Mouse (Mus musculus) forebrain, embryonic 16.5 days (tissue): ENCODE results near the gene Klc1. TPM values are rescaled to one million over a fixed set of nuclear protein-coding genes. Genes with fewer than 3 reads are reported as not detected.

Experiments used
- ATAC-seq: fragments of 200-750 bp; cut with Nextera tagmentation; 2 replicates; pipeline ENCODE4 v1.8.0; 2017; ENCODE audit warnings: mild to moderate bottlenecking, moderate library complexity
- H3K27ac ChIP-seq: fragments of 300-500 bp; sonication (generic); 2 replicates; pipeline ENCODE4 v1.5.1; 2014; ENCODE audit warnings: low read length, control low read depth
- H3K27me3 ChIP-seq: fragments of 300-500 bp; sonication (generic); replicated peaks from 2 replicates; pipeline ENCODE4 v1.6.1; 2014; ENCODE audit warnings: low read length; ENCODE audit not compliant: control insufficient read depth, insufficient read depth
- H3K36me3 ChIP-seq: fragments of 300-500 bp; sonication (generic); 2 replicates; pipeline ENCODE4 v1.6.1; 2014; ENCODE audit not compliant: control insufficient read depth, insufficient read depth
- H3K4me1 ChIP-seq: fragments of 300-500 bp; sonication (generic); replicated peaks from 2 replicates; pipeline ENCODE4 v1.6.1; 2014; ENCODE audit warnings: low read length; ENCODE audit not compliant: control insufficient read depth, insufficient read depth
- H3K4me2 ChIP-seq: fragments of 300-500 bp; sonication (generic); 2 replicates; pipeline ENCODE4 v1.6.1; 2014; ENCODE audit warnings: mild to moderate bottlenecking, low read length, control low read depth
- H3K4me3 ChIP-seq: fragments of 300-500 bp; sonication (generic); replicated peaks from 2 replicates; pipeline ENCODE4 v1.5.1; 2014; ENCODE audit warnings: mild to moderate bottlenecking, low read length, control low read depth
- H3K9ac ChIP-seq: fragments of 300-500 bp; sonication (generic); replicated peaks from 2 replicates; pipeline ENCODE4 v1.6.1; 2014; ENCODE audit warnings: low read depth, low read length, control low read depth
- H3K9me3 ChIP-seq: fragments of 300-500 bp; sonication (generic); 2 replicates; pipeline ENCODE4 v1.6.1; 2016; ENCODE audit warnings: low read length; ENCODE audit not compliant: control insufficient read depth
- WGBS: fragments of 180-500 bp; shearing (Covaris S2); extraction: QIAGEN DNeasy Blood & Tissue Kit; methylation state at CpG from one replicate; pipeline ENCODE4 v1.1.7; 2014; 5-methylcytosine and 5-hydroxymethylcytosine counted together
- polyA plus RNA-seq: library from polyadenylated mRNA; unstranded; fragments of >200 nt; fragmentation: Nextera tagmentation; extraction: Ambion mirVana; gene quantifications from 2 replicates; pipeline ENCODE4 v1.2.1, GENCODE M21; 2015

The Klc1 gene
- polyA plus RNA-seq, 1 experiment from 2014 or later, result 493 TPM

- H3K4me3 ChIP-seq, result no peak overlapping the region
- 91% methylated on average over 13 of the region's 13 CpGs for WGBS
Measured at GRCm38 (mm10) chr12:111777919-111778318, 19.3 kb downstream of the Klc1 start.

GRCm38 (mm10) chr12:111779544-111779943 lies 20.9 kb downstream of the Klc1 start:
- peaks cover 45% of the 10 kb centered on the region for H3K36me3 ChIP-seq
- no peak overlapping the region for H3K27ac ChIP-seq
- no peak overlapping the region for H3K9ac ChIP-seq
- no peak overlapping the region for H3K4me3 ChIP-seq
- H3K9me3 ChIP-seq, result no peaks in the 10 kb centered on the region
- 100% methylated on average over 1 of the region's 1 CpGs for WGBS
- no peak overlapping the region for H3K4me2 ChIP-seq
- no peaks in the 10 kb centered on the region for H3K4me1 ChIP-seq
- no peak for ATAC-seq
- H3K27me3 ChIP-seq, result no peaks in the 10 kb centered on the region

More at GRCm38 (mm10) chr12:111777919-111778318, 19.3 kb downstream of the Klc1 start:
- H3K4me2 ChIP-seq, result no peak overlapping the region
- H3K27ac ChIP-seq, result no peak overlapping the region
- no peaks in the 10 kb centered on the region for H3K27me3 ChIP-seq
- no peaks in the 10 kb centered on the region for H3K4me1 ChIP-seq
- H3K9ac ChIP-seq, result no peak overlapping the region
- ATAC-seq, result no peak
- H3K9me3 ChIP-seq, result no peaks in the 10 kb centered on the region
- H3K36me3 ChIP-seq, result peaks cover 55% of the 10 kb centered on the region

DNA sequence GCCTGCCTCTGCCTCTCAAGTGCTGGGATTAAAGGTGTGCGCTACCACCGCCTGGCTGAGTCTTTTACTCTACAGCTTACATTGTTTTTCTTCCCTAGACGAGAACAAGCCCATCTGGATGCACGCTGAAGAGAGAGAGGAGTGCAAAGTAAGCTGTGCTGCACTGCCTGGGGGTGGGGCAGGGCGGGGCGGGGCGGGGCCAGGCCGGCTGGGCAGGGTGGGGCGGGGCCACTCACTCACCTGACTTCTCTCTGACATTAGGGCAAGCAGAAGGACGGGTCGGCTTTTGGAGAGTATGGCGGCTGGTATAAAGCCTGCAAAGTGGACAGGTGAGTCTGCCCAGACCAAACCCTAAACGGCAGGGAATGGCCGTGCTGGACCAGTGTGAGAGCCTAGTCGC lies 26.5 kb downstream of the Klc1 start:
- Histone ChIP-seq H3K4me1 (no peaks in the 10 kb centered on the region), H3K27ac (no peak overlapping the region), H3K9me3 (no peaks in the 10 kb centered on the region), H3K4me3 (no peak overlapping the region), H3K9ac (no peak overlapping the region), H3K4me2 (no peak overlapping the region), H3K27me3 (no peaks in the 10 kb centered on the region), H3K36me3 (peaks cover 46% of the 10 kb centered on the region)
- 69% methylated on average over 14 of the region's 15 CpGs for WGBS
- ATAC-seq, result no peak

DNA sequence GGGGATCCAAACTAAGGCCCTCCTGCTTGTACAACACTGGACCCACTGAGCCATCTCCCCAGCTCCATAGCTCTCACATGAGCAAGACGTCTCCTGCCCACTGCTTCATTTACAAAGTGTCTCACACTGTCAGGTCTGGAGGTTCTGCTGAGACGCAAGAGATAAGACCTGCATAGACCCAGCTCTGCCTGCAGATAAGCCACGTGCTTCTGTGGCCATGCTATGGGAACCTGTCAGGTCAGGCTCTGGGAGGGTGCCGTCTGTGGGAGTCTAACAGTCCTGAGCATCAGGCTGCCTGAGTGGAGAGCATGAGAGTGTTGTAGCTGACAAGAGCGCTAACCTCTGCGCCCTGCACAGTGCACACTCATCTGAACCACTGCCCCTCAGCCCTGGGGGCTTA lies 28.4 kb downstream of the Klc1 start:
- Histone ChIP-seq H3K9ac (no peak overlapping the region), H3K4me2 (no peak overlapping the region), H3K9me3 (no peaks in the 10 kb centered on the region), H3K27ac (no peak overlapping the region), H3K4me1 (peaks cover 7% of the 10 kb centered on the region), H3K36me3 (peaks cover 40% of the 10 kb centered on the region), H3K4me3 (no peak overlapping the region), H3K27me3 (no peaks in the 10 kb centered on the region)
- ATAC-seq, result no peak
- WGBS, result 95% methylated on average over 6 of the region's 6 CpGs

GRCm38 (mm10) chr12:111790090-111790489 lies 31.4 kb downstream of the Klc1 start:
- Histone ChIP-seq H3K36me3 (peaks cover 43% of the 10 kb centered on the region), H3K4me1 (peaks cover 8% of the 10 kb centered on the region), H3K4me3 (no peak overlapping the region), H3K4me2 (no peak overlapping the region), H3K27ac (no peak overlapping the region), H3K9ac (no peak overlapping the region), H3K9me3 (no peaks in the 10 kb centered on the region), H3K27me3 (no peaks in the 10 kb centered on the region)
- WGBS, result 93% methylated on average over 5 of the region's 5 CpGs
- ATAC-seq, result no peak

DNA sequence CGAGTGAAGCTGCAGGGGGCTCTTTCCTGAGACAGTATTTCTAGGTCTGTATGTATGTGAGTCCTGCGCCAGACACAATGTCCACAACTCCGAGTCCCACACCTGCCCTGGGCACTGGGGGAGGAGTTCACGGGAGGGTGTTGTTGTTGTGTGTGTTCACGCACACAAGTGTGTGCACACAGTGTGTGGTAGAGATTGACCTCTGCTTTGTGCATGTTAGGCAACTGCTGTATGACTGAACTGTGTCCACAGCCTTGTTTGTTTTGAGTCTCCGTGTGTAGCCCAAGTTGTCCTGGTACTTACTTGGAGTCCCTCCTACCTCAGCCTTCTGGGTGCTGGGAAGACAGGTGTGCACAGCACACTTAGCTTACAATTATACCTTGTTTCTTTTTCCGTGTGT lies 32.0 kb downstream of the Klc1 start:
- Histone ChIP-seq H3K4me3 (no peak overlapping the region), H3K36me3 (peaks cover 40% of the 10 kb centered on the region), H3K27ac (peak overlapping the region; percentile 79; the same call in 1 of the 2 replicates), H3K4me1 (peaks cover 8% of the 10 kb centered on the region), H3K9me3 (no peaks in the 10 kb centered on the region), H3K27me3 (no peaks in the 10 kb centered on the region), H3K9ac (no peak overlapping the region), H3K4me2 (no peak overlapping the region)
- no peak for ATAC-seq
- 92% methylated on average over 7 of the region's 7 CpGs for WGBS

DNA sequence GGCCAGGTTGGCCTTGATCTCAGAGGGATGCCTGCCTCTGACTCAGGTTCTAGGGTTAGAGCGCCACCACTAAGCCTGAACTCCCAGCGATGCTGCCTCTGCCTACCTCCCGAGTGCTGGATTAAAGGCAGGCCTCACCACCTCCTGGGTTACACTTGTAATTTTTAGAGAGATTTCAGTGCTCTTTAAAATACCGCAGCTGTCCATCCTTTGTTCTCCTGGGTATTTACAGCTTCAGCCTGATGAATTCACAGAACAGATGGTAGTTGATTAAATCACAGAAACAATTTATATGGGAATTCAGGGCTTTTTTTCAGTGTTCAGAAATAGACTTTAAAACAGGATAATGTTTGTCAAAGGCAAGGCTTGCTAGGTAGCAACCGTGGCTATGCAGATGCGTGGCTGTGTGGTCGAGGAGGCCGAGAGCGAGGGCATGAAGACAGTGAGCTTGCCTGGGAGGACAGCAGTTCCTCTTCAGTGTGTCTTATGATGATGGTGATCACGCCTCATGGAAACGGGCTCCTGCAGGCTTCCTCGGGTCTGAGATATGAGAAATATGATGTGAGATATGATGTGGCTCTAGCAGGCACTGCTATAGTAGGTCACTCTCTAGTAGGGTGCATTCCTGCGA lies 32.9 kb downstream of the Klc1 start:
- Histone ChIP-seq H3K4me1 (peaks cover 8% of the 10 kb centered on the region), H3K4me3 (no peak overlapping the region), H3K9me3 (no peaks in the 10 kb centered on the region), H3K27ac (peak overlapping the region; percentile 79), H3K27me3 (no peaks in the 10 kb centered on the region), H3K4me2 (no peak overlapping the region), H3K9ac (peak overlapping the region; percentile 35; the same call in 1 of the 2 replicates), H3K36me3 (peaks cover 36% of the 10 kb centered on the region)
- peak; percentile 18; the same call in 1 of the 2 replicates for ATAC-seq
- 73% methylated on average over 13 of the region's 13 CpGs for WGBS

DNA sequence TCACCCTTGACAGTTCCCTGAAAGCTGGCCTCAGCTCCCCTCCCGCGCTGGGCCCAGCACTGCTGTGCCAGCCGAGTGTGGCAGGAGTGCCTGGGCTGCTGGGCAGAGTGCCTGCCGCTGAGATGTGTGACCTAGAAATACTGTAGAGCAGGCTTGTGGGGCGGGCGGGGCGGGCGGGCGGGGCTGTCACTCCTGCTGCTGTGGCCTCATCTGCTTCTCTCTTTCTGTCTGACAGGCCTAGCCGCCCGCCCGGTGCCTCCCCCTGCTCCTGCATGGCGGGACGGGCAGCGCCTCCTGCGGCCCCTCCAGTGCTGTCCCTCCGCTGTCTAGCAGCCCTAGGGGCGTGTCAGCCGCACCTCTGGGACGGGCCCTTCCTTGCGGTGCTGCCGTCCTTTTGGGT lies 35.5 kb downstream of the Klc1 start:
- Histone ChIP-seq H3K9me3 (no peaks in the 10 kb centered on the region), H3K9ac (no peak overlapping the region), H3K36me3 (peaks cover 25% of the 10 kb centered on the region), H3K27ac (no peak overlapping the region), H3K4me2 (no peak overlapping the region), H3K27me3 (no peaks in the 10 kb centered on the region), H3K4me3 (no peak overlapping the region), H3K4me1 (peaks cover 8% of the 10 kb centered on the region)
- WGBS, result 87% methylated on average over 22 of the region's 22 CpGs
- ATAC-seq, result no peak

DNA sequence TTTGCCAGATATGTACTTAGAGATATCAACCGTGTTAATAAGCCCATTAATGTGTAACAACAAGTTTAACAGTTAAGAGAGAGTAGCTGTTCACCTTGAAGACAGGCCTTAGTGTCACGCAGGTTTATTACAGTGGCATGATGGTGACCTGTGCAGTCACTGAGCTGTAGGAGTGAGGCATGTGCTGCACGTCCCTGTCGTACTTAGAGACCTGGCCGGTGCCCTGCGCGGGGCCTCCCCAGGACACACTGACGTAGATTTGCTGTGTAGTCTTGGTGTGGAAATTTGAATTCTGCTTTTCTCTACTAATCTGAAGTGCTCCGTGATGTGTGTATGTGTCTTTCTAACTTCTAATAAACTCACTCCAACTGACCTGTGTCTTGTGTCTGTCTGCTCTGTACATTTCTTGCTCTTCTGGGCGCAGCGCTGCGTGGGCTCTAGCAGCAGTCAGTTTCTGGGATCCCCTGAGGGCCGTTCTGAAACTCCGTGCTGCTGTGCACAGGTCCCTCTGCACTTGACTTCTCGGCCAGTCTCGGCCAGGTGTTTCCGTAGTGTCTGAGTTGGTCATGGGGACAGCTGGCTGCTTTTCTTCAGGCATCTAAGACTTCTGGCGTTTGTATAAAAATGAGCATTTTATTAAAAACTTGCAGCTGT lies 36.0 kb downstream of the Klc1 start:
- Histone ChIP-seq H3K4me1 (peaks cover 8% of the 10 kb centered on the region), H3K36me3 (peaks cover 20% of the 10 kb centered on the region), H3K4me3 (no peak overlapping the region), H3K9ac (no peak overlapping the region), H3K27ac (no peak overlapping the region), H3K9me3 (no peaks in the 10 kb centered on the region), H3K4me2 (no peak overlapping the region), H3K27me3 (no peaks in the 10 kb centered on the region)
- 97% methylated on average over 18 of the region's 18 CpGs for WGBS
- ATAC-seq, result no peak
